Mouse (Mus musculus) forebrain, embryonic 11.5 days (tissue): Measurements from ENCODE around the gene Gstt1. TPM values are rescaled to one million over a fixed set of nuclear protein-coding genes. Genes with fewer than 3 reads are reported as not detected.

ENCODE experiments used
- ATAC-seq: fragments of 200-750 bp; cut with Nextera tagmentation; replicated peaks from 2 replicates; pipeline ENCODE4 v1.8.0; 2017; ENCODE audit warnings: moderate TSS enrichment; ENCODE audit not compliant: low FRiP score
- DNase-seq: peaks from one replicate; pipeline ENCODE4 v3.0.0-alpha.2; 2017; ENCODE audit warnings: low spot score
- H3K27ac ChIP-seq: fragments of 300-500 bp; sonication (generic); 2 replicates; pipeline ENCODE4 v1.5.1; 2014; ENCODE audit warnings: low read depth, low read length
- H3K27me3 ChIP-seq: fragments of 300-500 bp; sonication (generic); 2 replicates; pipeline ENCODE4 v1.6.1; 2014; ENCODE audit warnings: mild to moderate bottlenecking, low read length, mixed read lengths; ENCODE audit not compliant: control insufficient read depth, insufficient read depth
- H3K36me3 ChIP-seq: fragments of 300-500 bp; sonication (generic); 2 replicates; pipeline ENCODE4 v1.6.1; 2014; ENCODE audit warnings: mild to moderate bottlenecking, low read length, moderate library complexity, mixed read lengths; ENCODE audit not compliant: control insufficient read depth, insufficient read depth
- H3K4me1 ChIP-seq: fragments of 300-500 bp; sonication (generic); replicated peaks from 2 replicates; pipeline ENCODE4 v1.6.1; 2014; ENCODE audit warnings: low read length, mixed read lengths; ENCODE audit not compliant: control insufficient read depth, insufficient read depth
- H3K4me2 ChIP-seq: fragments of 300-500 bp; sonication (generic); 2 replicates; pipeline ENCODE4 v1.6.1; 2014; ENCODE audit warnings: low read depth, mild to moderate bottlenecking, low read length, moderate library complexity, mixed read lengths; ENCODE audit not compliant: severe bottlenecking
- H3K4me3 ChIP-seq: fragments of 300-500 bp; sonication (generic); 2 replicates; pipeline ENCODE4 v1.5.1; 2014; ENCODE audit warnings: low read depth, low read length
- H3K9ac ChIP-seq: fragments of 300-500 bp; sonication (generic); 2 replicates; pipeline ENCODE4 v1.6.1; 2014; ENCODE audit warnings: low read length
- H3K9me3 ChIP-seq: fragments of 300-500 bp; sonication (generic); 2 replicates; pipeline ENCODE4 v1.6.1; 2016; ENCODE audit warnings: low read length, mixed read lengths; ENCODE audit not compliant: control insufficient read depth
- WGBS: fragments of 180-500 bp; shearing (Covaris S2); extraction: QIAGEN DNeasy Blood & Tissue Kit; methylation state at CpG from one replicate; pipeline ENCODE4 v1.1.7; 2014; 5-methylcytosine and 5-hydroxymethylcytosine counted together
- polyA plus RNA-seq: library from polyadenylated mRNA; unstranded; fragments of >200 nt; fragmentation: Nextera tagmentation; extraction: Ambion mirVana; gene quantifications from 2 replicates; pipeline ENCODE4 v1.2.1, GENCODE M21; 2014

The Gstt1 gene
- polyA plus RNA-seq, 1 experiment from 2014 or later, result 4.6 TPM

DNA sequence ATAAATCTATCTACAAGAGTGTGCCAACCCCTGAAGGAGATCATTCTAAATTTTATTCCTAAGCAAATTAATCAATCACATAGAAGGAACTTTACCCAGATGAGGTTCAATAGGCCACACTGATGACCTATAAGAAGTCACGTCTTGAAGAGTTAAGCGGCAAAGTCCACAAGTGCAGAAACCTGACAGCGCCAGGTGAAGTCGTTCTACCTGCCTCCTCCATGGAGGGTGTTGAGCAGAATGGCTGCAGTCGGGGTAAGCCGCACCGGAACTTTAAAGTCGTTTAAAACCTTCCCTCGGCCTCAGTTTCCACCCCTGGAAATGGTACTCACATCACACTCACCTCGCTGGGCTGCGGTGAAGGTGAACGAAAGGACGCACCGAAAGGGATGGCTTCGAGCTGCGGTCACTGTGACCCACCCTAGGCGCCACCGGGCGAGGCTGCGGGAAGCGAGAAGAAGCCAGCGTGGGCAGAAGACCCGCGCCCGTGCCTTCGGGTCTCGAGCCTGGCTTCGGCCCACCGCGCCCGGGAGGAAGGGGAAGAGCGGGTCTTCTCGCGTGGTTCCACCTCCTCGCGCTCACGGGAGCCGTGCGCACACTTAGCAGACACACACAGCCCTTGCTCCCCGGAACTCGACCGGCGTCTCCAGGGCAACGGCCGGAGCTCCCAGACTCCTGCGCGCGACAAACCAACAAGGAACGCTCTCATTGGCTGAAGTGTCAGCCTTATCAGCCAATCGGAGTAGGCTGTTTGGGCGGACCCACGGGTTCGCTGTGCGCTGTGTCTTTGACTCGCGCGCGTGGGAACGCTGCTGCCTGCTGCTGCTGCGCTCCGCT is 34.5 kb downstream of the Gstt1 start, which contains the start of gene Cabin1:
Cabin1 (minus strand) TSS at position 660 of the 837 bp plus-strand sequence.
- peak within 1 kb of the TSS; percentile 80 for H3K4me3 ChIP-seq
- H3K4me1 ChIP-seq, result peaks cover 4% of the 10 kb centered on the region; the same call in 1 of the 2 replicates
- H3K4me2 ChIP-seq, result peak within 1 kb of the TSS; percentile 84
- no peaks in the 10 kb centered on the region; the same call in 1 of the 2 replicates for H3K9me3 ChIP-seq
- no peaks in the 10 kb centered on the region for H3K27me3 ChIP-seq
- H3K9ac ChIP-seq, result peak within 1 kb of the TSS; percentile 80
- no peak within 1 kb of the TSS for H3K27ac ChIP-seq
- DNase-seq (peak; percentile 98), ATAC-seq (peak; percentile 99)
- under 1% methylated on average over 55 of the region's 61 CpGs for WGBS
- no peaks in the 10 kb centered on the region; the same call in 1 of the 2 replicates for H3K36me3 ChIP-seq

DNA sequence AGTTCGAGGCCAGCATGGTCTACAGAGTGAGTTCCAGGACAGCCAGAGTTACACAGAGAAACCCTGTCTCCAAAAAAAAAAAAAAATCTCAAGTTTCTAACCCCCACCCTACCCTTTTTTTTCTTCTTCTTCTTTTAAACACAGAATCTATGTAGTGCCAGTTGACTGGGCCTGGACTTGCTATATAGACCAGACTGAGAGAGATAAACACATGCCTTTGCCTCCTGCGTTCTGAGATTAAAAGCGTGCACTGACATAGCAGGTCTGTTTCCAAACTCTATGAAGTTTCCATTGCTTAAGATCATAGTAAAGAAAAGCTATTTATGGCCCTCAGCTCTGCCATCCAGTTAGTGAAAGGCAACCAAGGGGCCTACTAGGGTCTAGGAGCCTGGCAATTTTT is 36.0 kb downstream of the Gstt1 start:
- peaks cover 4% of the 10 kb centered on the region; the same call in 1 of the 2 replicates for H3K36me3 ChIP-seq
- no peak overlapping the region for H3K4me2 ChIP-seq
- no peaks in the 10 kb centered on the region for H3K27me3 ChIP-seq
- peaks cover 4% of the 10 kb centered on the region; the same call in 1 of the 2 replicates for H3K4me1 ChIP-seq
- WGBS, result 91% methylated on average over 3 of the region's 3 CpGs
- H3K4me3 ChIP-seq, result no peak overlapping the region
- H3K27ac ChIP-seq, result no peak overlapping the region
- no peaks in the 10 kb centered on the region; the same call in 1 of the 2 replicates for H3K9me3 ChIP-seq
- H3K9ac ChIP-seq, result no peak overlapping the region
- ATAC-seq, result no peak
- DNase-seq, result no peak

DNA sequence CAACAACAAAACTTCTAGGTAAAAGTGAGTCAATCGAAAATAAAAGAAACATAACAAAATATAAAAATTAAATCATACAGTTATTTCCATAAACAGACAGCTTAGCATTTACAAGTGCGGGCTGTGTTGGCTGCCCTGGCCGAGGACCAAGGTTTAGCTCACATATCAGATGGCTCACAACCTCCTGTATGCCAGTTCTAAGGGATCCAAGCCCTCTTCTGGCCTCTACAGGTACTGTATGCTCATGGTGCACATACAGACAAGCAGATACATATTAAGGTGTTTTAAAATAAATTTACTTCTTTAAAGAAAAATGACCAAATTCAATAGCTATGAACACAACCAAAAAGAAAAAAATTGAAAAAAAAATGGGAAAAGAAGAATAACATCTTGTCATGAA is 38.1 kb downstream of the Gstt1 start:
- Histone ChIP-seq H3K27me3 (no peaks in the 10 kb centered on the region), H3K4me2 (no peak overlapping the region), H3K9me3 (no peaks in the 10 kb centered on the region; the same call in 1 of the 2 replicates), H3K36me3 (peaks cover 4% of the 10 kb centered on the region; the same call in 1 of the 2 replicates), H3K9ac (no peak overlapping the region), H3K4me3 (no peak overlapping the region), H3K27ac (no peak overlapping the region), H3K4me1 (peaks cover 4% of the 10 kb centered on the region; the same call in 1 of the 2 replicates)
- no peak for ATAC-seq
- no peak for DNase-seq
- 98% methylated on average over 3 of the region's 3 CpGs for WGBS

DNA sequence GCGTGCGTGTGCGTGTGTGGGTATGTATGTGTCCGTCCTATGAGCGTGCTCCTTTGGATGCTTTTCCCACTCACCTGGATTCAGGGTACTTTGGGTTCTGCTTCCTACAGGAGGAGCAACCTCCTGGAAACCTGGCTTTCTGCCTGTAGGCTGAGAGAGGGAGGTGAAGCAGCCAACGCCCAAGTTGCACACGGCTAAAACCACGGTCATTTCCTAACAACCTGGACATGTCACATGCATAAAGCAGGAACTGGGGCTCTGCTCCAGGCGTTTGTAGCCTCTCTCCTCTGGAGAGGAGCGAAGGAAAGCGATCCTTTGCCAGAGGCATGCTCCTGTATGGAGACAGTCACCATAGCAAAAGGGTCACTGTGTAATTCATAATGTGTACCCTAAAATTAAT is 41.7 kb downstream of the Gstt1 start:
- Histone ChIP-seq H3K4me1 (no peaks in the 10 kb centered on the region), H3K4me3 (no peak overlapping the region), H3K9ac (no peak overlapping the region), H3K27me3 (no peaks in the 10 kb centered on the region), H3K27ac (no peak overlapping the region), H3K36me3 (peaks cover 9% of the 10 kb centered on the region; the same call in 1 of the 2 replicates), H3K4me2 (no peak overlapping the region), H3K9me3 (no peaks in the 10 kb centered on the region; the same call in 1 of the 2 replicates)
- DNase-seq (no peak), ATAC-seq (no peak)
- WGBS, result 97% methylated on average over 11 of the region's 11 CpGs

DNA sequence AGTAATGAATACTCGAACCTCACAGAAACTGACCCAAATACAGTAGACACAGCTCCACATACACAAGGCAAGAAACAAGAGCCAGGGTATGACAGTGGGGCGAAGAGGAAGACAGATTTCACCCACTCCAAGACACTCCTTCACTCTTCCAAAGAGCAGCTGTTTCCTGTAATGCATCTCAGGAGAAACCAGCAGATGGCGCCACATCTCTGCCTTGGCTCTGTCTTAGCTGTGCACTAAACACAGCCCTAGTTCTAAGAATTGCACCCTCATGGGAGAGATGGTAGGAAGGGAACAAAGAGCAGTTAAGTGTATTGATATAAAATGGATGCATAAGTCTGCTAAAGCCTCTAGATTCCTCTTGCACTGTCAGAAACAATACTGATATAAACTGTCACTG is 54.4 kb downstream of the Gstt1 start:
- 43% methylated on average over 3 of the region's 3 CpGs for WGBS
- no peak overlapping the region for H3K9ac ChIP-seq
- no peaks in the 10 kb centered on the region for H3K27me3 ChIP-seq
- DNase-seq, result peak; percentile 84
- ATAC-seq, result peak; percentile 87
- H3K4me3 ChIP-seq, result no peak overlapping the region
- no peaks in the 10 kb centered on the region for H3K4me1 ChIP-seq
- H3K4me2 ChIP-seq, result no peak overlapping the region
- no peak overlapping the region for H3K27ac ChIP-seq
- no peaks in the 10 kb centered on the region for H3K9me3 ChIP-seq
- H3K36me3 ChIP-seq, result peaks cover 19% of the 10 kb centered on the region; the same call in 1 of the 2 replicates

DNA sequence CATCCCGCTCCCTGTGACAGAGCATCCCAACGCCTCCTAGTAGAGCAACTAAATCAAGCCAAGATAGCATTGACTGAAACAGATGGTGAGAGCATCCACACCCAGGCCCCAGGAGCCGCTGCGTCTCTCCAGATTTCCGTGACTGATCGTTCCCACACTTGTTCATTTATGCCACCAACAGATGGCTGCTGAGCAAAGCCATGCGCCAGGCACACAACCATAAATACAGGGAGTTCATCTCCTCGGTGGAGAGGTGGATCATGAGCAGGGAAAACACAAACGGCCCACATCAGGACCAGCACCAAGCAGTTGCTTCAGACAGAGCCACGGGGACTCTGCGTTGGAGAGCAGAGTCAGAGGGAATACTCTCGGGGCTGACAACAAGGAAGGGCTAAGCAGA is 55.0 kb downstream of the Gstt1 start:
- 93% methylated on average over 12 of the region's 12 CpGs for WGBS
- Histone ChIP-seq H3K4me2 (no peak overlapping the region), H3K36me3 (peaks cover 18% of the 10 kb centered on the region; the same call in 1 of the 2 replicates), H3K9ac (no peak overlapping the region), H3K27me3 (no peaks in the 10 kb centered on the region), H3K27ac (no peak overlapping the region), H3K4me1 (no peaks in the 10 kb centered on the region), H3K9me3 (no peaks in the 10 kb centered on the region), H3K4me3 (no peak overlapping the region)
- DNase-seq (no peak), ATAC-seq (no peak)

DNA sequence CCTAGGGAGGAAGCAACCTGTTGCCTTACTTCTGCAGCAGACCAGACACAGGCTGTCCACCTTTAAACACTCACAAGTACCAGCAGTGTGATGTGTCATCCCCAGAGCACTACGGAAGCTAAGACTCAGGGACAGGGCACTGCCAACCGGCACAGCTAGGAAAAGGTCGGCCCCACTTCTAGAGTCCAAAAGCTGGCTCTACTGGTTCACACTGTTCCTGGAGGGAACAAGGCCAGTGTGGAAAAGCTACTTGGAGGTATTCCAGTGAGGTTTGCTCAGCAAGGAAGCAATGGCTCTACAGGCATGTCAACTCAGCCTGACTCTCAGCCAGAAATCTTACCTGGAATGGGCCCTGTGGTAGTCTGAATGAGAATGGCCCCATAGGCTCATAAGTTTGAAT is 57.5 kb downstream of the Gstt1 start:
- 98% methylated on average over 3 of the region's 3 CpGs for WGBS
- H3K4me1 ChIP-seq, result no peaks in the 10 kb centered on the region
- H3K27ac ChIP-seq, result no peak overlapping the region
- H3K36me3 ChIP-seq, result peaks cover 16% of the 10 kb centered on the region; the same call in 1 of the 2 replicates
- no peaks in the 10 kb centered on the region for H3K9me3 ChIP-seq
- no peak overlapping the region for H3K4me2 ChIP-seq
- no peak for ATAC-seq
- no peak overlapping the region for H3K9ac ChIP-seq
- no peak overlapping the region for H3K4me3 ChIP-seq
- no peak for DNase-seq
- no peaks in the 10 kb centered on the region for H3K27me3 ChIP-seq
